Mouse (Mus musculus): ENCODE data around the gene Zfp709. TPM values are rescaled to one million over a fixed set of nuclear protein-coding genes. Genes with fewer than 3 reads are reported as not detected.

Zfp709 gene
- 1.8 and 3.1 TPM in 2 replicates for polyA plus RNA-seq (2012; rRNA removed)

DNA sequence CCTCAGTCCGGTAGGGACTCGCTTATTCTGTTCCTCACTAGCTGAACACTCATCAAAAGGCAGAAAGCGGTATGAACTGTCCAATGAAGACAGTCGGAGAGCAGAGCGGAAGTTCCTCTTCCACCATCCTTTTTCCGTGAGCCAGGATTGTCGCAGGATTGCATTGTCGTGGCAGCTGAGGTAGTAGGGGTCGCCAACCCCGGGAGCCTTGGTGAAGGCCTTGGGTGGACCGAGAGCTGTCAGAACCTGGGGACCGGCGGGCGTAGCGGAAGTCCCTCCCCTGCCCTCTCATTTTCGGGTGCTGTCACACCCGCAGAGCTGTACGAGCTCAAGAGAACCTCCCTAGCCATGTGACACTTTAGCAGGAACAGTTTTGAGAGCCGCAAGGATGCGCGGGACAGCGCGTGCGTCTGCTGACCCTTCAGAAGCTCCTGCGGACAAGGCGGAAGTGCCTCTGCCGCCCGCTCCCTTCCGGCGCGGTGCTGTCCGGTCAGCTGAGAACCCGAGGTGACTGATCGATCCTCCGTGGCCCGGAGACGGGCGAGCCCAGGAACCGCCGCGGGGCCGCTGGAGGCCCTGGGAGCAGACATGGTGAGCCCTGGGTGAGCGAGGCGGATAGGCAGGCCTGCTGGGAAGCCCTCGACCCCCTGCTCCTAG lies at the start of gene Zfp709:
TSS of gene Zfp709 (plus strand) at position 402 of the 657 bp plus-strand sequence.

DNA sequence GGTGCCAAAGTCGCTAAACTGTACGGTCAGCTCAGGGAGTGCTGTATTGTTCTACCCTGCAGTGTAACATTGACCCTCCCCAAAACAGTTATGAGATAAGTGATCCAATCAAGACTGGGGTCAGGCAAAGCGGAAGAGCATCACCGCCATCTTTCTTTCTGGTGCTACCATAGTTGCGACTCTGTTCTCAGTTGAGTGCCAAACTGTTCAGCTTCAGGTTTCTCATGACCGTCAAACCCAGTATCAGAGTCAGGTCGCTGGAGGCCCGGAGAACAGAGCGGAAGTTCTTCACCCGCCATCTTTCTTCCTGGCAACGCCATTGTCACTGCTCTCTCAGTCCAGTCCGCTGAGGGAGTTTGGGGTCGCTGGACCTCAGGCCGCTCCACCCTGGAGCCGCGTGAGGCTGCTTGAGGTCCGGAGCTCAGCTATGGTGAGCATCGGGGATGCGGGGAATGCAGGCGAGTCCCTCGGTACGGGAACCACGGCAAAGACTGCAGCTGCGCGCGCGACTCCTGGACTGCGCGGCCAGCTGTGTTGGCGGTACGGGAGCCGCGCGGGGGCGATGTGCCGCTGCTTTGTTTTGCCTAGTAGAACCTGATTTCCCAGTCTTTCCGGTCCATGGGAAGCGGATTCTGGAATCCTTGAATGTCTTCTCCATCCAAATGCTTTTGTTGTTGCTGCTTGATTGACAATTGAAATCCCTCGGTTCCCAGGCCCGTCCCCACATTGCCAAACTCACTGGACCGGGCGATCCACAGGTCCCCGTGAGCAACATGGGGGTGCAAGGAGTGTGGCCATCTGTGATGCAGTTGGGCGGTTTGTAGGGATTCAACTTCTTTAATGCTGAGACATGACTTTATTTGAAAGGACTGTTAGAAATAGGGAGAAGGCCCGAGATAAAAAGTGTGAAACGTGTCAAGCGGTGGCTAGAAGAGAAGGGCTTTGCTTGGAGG lies 26.8 kb downstream of the Zfp709 start, which contains the start of the genes Zfp882 and Zfp617:
TSS of gene Zfp882 (plus strand) at position 300 of the 953 bp plus-strand sequence.
TSS of gene Zfp617 (plus strand) at position 327 of the 953 bp plus-strand sequence.

Other genes with a start within 250 kb of the Zfp709 start
- gene Unc13a, start 210.3 kb upstream of the Zfp709 start, polyA plus RNA-seq (2012; rRNA removed), result 15.4 and 19.3 TPM in 2 replicates
- 3.5 TPM in 2 replicates for gene Jak3, start 205.7 kb upstream of the Zfp709 start, polyA plus RNA-seq (2012; rRNA removed)
- 0.57 and 1.1 TPM in 2 replicates for gene Insl3, start 192.8 kb upstream of the Zfp709 start, polyA plus RNA-seq (2012; rRNA removed)
- 0.40 and 0.66 TPM in 2 replicates for gene B3gnt3, start 180.2 kb upstream of the Zfp709 start, polyA plus RNA-seq (2012; rRNA removed)
- gene Fcho1, start 156.3 kb upstream of the Zfp709 start, polyA plus RNA-seq (2012; rRNA removed), result 30.0 and 40.4 TPM in 2 replicates
- 9.3 and 10.3 TPM in 2 replicates for gene Zfp882, start 26.6 kb downstream of the Zfp709 start, polyA plus RNA-seq (2012; rRNA removed)
- 21.6 and 25.9 TPM in 2 replicates for gene Zfp617, start 26.6 kb downstream of the Zfp709 start, polyA plus RNA-seq (2012; rRNA removed)
- 20.2 and 30.8 TPM in 2 replicates for gene Zfp961, start 69.0 kb downstream of the Zfp709 start, polyA plus RNA-seq (2012; rRNA removed)
- gene Cyp4f18, start 127.6 kb downstream of the Zfp709 start, polyA plus RNA-seq (2012; rRNA removed), result 0.24 and 0.27 TPM in 2 replicates
- not detected in 2 replicates for gene Olfr372, start 159.2 kb downstream of the Zfp709 start, polyA plus RNA-seq (2012; rRNA removed)
- gene Olfr373, start 201.2 kb downstream of the Zfp709 start, polyA plus RNA-seq (2012; rRNA removed), result not detected in 2 replicates
- gene Olfr374, start 225.0 kb downstream of the Zfp709 start, polyA plus RNA-seq (2012; rRNA removed), result not detected in 2 replicates